Mouse (Mus musculus) heart, postnatal 4 days (tissue): ENCODE data around the gene Entpd2. TPM values are rescaled to one million over a fixed set of nuclear protein-coding genes. Genes with fewer than 3 reads are reported as not detected.

Experiments used
- DNase-seq: peaks from one replicate; pipeline ENCODE4 v3.0.0; 2021
- microRNA-seq, 2 experiments: library from miRNA; unstranded; fragments of <30 nt; microRNA quantifications; one replicate each; pipeline ENCODE4 v1.2.0; 2021 to 2022
- total RNA-seq, 2 experiments: library from RNA; stranded (reverse); gene quantifications; 2 replicates each; pipeline ENCODE4 v1.2.3; 2021

The Entpd2 gene
- total RNA-seq, 2 experiments from 2014 or later, result 5.7 to 8.5 TPM

- no peak for DNase-seq
Measured at GRCm38 (mm10) chr2:25430395-25431233, 34.9 kb downstream of the Entpd2 start.

DNA sequence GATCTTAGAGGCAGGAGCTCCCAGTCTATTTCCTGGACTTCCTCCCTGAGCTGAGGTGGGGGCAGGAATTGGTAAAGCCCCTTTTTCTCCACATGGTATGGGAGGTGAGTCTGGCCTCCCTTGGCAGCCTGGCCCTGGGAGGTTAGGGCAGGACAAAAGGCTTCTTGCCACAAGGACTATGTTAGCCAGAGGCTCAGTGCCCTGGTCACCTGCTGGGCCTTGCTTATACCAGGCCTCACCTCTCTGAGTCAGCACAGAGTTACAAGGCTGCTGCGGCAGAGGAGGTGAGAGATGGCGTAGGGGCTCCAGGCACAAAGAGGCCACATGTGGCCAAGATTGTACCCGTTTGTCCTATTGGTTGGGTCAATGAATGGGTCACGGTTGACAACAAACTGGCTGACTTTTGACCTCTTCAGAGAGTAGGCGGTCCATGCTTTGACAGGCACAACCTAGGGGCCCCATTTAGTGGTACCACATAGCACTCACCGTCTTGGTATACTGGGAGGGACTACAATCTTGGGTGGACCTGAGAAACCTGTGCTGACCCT is 35.7 kb downstream of the Entpd2 start:
- no peak for DNase-seq

DNA sequence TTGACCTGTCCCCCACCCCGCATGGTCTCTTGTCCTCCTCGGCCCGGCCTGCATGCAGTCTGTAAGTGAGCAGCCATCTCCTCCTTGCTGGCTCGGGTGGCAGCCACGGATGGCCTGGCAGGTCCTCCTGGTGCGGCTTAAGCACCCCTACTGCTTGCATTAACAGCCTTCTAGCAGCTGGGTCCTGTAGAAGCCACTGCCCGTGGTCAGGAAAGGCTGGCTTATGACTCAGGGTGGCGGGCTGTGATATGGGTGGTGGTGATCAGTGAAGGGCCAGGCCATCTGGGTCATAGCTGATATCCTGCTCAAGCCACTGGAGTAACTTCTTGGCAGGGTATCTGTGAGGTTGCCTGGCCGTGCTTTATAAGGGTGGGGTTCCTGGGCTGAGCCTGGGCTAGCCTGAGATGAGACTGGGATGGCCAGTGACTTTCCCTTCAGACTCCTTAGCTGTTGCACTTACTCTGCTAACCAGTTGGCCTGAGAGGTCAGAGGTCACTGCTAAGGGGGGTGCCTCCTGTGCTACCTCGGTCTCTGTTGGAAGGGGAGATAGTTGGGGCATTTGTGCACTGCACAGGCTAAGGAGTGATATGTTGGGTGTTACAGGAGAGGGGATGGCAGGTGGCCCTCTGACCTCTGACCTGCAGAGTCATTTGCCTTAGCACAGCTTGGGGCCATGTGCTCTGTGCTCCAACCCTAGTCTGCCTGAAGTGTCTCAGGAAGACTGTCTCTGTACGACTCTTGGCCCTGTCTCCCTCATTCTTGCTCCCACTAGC is 36.8 kb downstream of the Entpd2 start:
- no peak for DNase-seq

- DNase-seq, result no peak
Measured at GRCm38 (mm10) chr2:25433101-25433500, 37.4 kb downstream of the Entpd2 start.

GRCm38 (mm10) chr2:25434292-25434691 is 38.6 kb downstream of the Entpd2 start:
- DNase-seq, result no peak

- no peak for DNase-seq
Measured at GRCm38 (mm10) chr2:25436286-25436820, 40.7 kb downstream of the Entpd2 start.

- DNase-seq, result no peak
Measured at GRCm38 (mm10) chr2:25441067-25441466, 45.4 kb downstream of the Entpd2 start.

DNA sequence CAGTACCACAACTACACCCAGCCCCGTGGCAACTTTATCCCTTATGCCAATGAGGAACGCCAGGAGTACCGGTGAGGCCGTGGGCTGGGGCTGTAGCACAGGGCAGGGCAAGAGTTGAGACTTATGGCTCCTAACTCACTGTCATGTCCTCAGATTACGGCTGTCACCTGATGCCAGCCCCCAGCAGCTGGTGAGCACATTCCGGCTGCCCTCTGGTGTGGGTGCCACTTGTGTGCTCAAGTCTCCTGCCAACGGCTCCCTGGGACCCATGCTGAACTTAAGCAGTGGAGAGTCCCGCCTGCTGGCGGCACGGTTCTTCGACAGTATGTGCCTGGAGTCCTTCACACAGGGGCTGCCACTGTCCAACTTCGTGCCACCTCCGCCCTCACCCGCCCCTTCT is 47.0 kb downstream of the Entpd2 start:
- DNase-seq, result no peak

Small RNA genes lying within 50 kb of the gene (microRNA-seq; reads per million reads assigned to microRNA genes)
- gene Mir3087, result 0.69 to 0.82 reads per million in 2 experiments

Other genes with a start within 250 kb of the Entpd2 start
- 10 to 100 TPM; 31.2 to 33.4 TPM for gene Nrarp, start 215.1 kb upstream of the Entpd2 start, total RNA-seq
- gene Tor4a, start 199.0 kb upstream of the Entpd2 start, total RNA-seq, result 1 to 10 TPM; 4.4 to 5.8 TPM
- gene Nelfb, start 184.4 kb upstream of the Entpd2 start, total RNA-seq, result 10 to 100 TPM; 43.4 to 44.5 TPM
- not detected for gene Stpg3, start 181.2 kb upstream of the Entpd2 start, total RNA-seq
- gene Fam166a, start 177.1 kb upstream of the Entpd2 start, total RNA-seq, result not detected
- gene Tubb4b, start 171.2 kb upstream of the Entpd2 start, total RNA-seq, result 100 to 1,000 TPM; 415 to 442 TPM
- not detected for gene Slc34a3, start 161.5 kb upstream of the Entpd2 start, total RNA-seq
- not detected for gene Rnf224, start 159.1 kb upstream of the Entpd2 start, total RNA-seq
- gene Rnf208, start 153.6 kb upstream of the Entpd2 start, total RNA-seq, result 1 to 10 TPM; 1.5 to 3.0 TPM
- gene Cysrt1, start 153.4 kb upstream of the Entpd2 start, total RNA-seq, result not detected
- gene AL732309.1, start 149.0 kb upstream of the Entpd2 start, total RNA-seq, result 1 to 10 TPM; 1.3 to 1.8 TPM
- 10 to 100 TPM; 16.9 to 18.1 TPM for gene Tmem203, start 140.4 kb upstream of the Entpd2 start, total RNA-seq
- 1 to 10 TPM; 4.9 to 5.7 TPM for gene Tprn, start 133.3 kb upstream of the Entpd2 start, total RNA-seq
- 10 to 100 TPM; 60.0 to 62.0 TPM for gene Ssna1, start 123.4 kb upstream of the Entpd2 start, total RNA-seq
- 10 to 100 TPM; 49.7 to 53.1 TPM for gene Anapc2, start 123.4 kb upstream of the Entpd2 start, total RNA-seq
- gene Tmem210, start 107.7 kb upstream of the Entpd2 start, total RNA-seq, result not detected
- gene Lrrc26, start 106.0 kb upstream of the Entpd2 start, total RNA-seq, result not detected
- not detected for gene Grin1, start 76.7 kb upstream of the Entpd2 start, total RNA-seq
- 10 to 100 TPM; 27.2 to 28.6 TPM for gene Man1b1, start 63.5 kb upstream of the Entpd2 start, total RNA-seq
- gene Dpp7, start 39.5 kb upstream of the Entpd2 start, total RNA-seq, result 1 to 10 TPM; 4.7 to 5.2 TPM
- 1 to 10 TPM; 7.3 to 9.5 TPM for gene Uap1l1, start 30.2 kb upstream of the Entpd2 start, total RNA-seq
- 10 to 100 TPM in 1 of 2 experiments, 1 to 10 TPM in 1; 8.7 to 10.8 TPM for gene Sapcd2, start 23.6 kb upstream of the Entpd2 start, total RNA-seq
- 10 to 100 TPM; 33.1 to 35.2 TPM for gene Npdc1, start 3.5 kb downstream of the Entpd2 start, total RNA-seq
- under 1 TPM in 1 of 2 experiments, not detected in 1; 0.11 TPM for gene Fut7, start 27.4 kb downstream of the Entpd2 start, total RNA-seq
- gene Abca2, start 32.8 kb downstream of the Entpd2 start, total RNA-seq, result 10 to 100 TPM; 19.4 to 20.7 TPM
- gene Clic3, start 61.0 kb downstream of the Entpd2 start, total RNA-seq, result 1 to 10 TPM; 2.8 to 4.1 TPM
- 10 to 100 TPM; 30.5 to 32.8 TPM for gene Paxx, start 65.2 kb downstream of the Entpd2 start, total RNA-seq
- 100 to 1,000 TPM; 117 to 137 TPM for gene Ptgds, start 74.2 kb downstream of the Entpd2 start, total RNA-seq
- gene Lcn12, start 98.0 kb downstream of the Entpd2 start, total RNA-seq, result not detected
- gene Fbxw5, start 104.9 kb downstream of the Entpd2 start, total RNA-seq, result 10 to 100 TPM; 93.6 to 98.6 TPM
- gene C8g, start 105.8 kb downstream of the Entpd2 start, total RNA-seq, result under 1 TPM in 1 of 2 experiments, not detected in 1; 0.45 TPM
- 10 to 100 TPM; 13.2 to 15.8 TPM for gene Traf2, start 151.1 kb downstream of the Entpd2 start, total RNA-seq
- gene Edf1, start 162.0 kb downstream of the Entpd2 start, total RNA-seq, result 100 to 1,000 TPM; 151 to 152 TPM
- gene Mamdc4, start 179.0 kb downstream of the Entpd2 start, total RNA-seq, result 1 to 10 TPM; 1.4 to 2.3 TPM
- 100 to 1,000 TPM; 100 to 101 TPM for gene Phpt1, start 179.3 kb downstream of the Entpd2 start, total RNA-seq
- gene Ajm1, start 185.9 kb downstream of the Entpd2 start, total RNA-seq, result under 1 TPM; 0.14 to 0.41 TPM
- gene Rabl6, start 212.6 kb downstream of the Entpd2 start, total RNA-seq, result 10 to 100 TPM; 51.4 to 61.5 TPM
- gene Ccdc183, start 221.8 kb downstream of the Entpd2 start, total RNA-seq, result not detected
- 10 to 100 TPM; 22.2 to 24.0 TPM for gene Tmem141, start 226.1 kb downstream of the Entpd2 start, total RNA-seq
- 1 to 10 TPM; 1.3 to 1.4 TPM for gene Fcna, start 232.2 kb downstream of the Entpd2 start, total RNA-seq